Mouse (Mus musculus) bone marrow macrophage, adult 2 months (primary cell): ENCODE measurements at regions not wholly inside any gene's neighbourhood (a gene's known extent, or its start where the extent isn't known, plus 50 kb on each side); places are given as distances from the start of the nearest gene placed in this dataset.

Experiments used
- H3K27ac ChIP-seq: 2 replicates; pipeline ENCODE4 v1.5.1; 2012; ENCODE audit warnings: low read depth, low read length; ENCODE audit not compliant: insufficient read depth
- H3K4me1 ChIP-seq: 2 replicates; pipeline ENCODE4 v1.6.1; 2012; ENCODE audit warnings: low read length; ENCODE audit not compliant: control insufficient read depth, insufficient read depth
- H3K4me3 ChIP-seq: 2 replicates; pipeline ENCODE4 v1.5.1; 2012; ENCODE audit warnings: mild to moderate bottlenecking, low read length, moderate library complexity; ENCODE audit not compliant: insufficient read depth
- CTCF ChIP-seq: IDR thresholded peaks from 2 replicates; pipeline ENCODE4 v1.5.1; 2012; ENCODE audit warnings: low read depth, mild to moderate bottlenecking, low read length, moderate library complexity
- POLR2A ChIP-seq: IDR thresholded peaks from 2 replicates; pipeline ENCODE4 v1.6.1; 2012; ENCODE audit warnings: mild to moderate bottlenecking, low read depth, low read length, borderline replicate concordance

DNA sequence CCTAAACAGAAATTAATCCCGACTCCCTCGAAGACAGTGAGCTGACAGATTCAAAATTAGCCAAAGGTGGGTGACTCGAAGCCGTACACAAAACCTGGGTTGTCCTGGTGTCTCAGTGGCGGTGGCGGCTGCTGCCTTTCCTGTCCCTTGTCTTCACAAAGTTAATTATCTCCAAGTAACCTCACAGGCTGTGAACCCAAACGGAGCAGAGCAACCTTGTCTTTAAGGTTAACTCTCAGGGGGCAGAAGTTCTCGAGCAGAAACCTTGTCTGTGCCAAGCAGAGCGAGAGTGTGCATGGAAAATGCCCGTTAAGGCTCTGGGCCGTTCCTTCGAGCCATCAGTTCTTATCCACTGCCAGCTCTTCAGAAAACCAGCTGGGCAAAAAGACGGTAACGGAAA is 335.8 kb downstream of the Atp23 start:
- H3K4me3 ChIP-seq: no peak overlapping the region
- no peak for TF ChIP-seq POLR2A
- TF ChIP-seq CTCF: no peak
- no peaks in the 10 kb centered on the region for H3K4me1 ChIP-seq
- no peak overlapping the region for H3K27ac ChIP-seq

- no peak overlapping the region for H3K27ac ChIP-seq
- no peak overlapping the region for H3K4me3 ChIP-seq
- no peaks in the 10 kb centered on the region for H3K4me1 ChIP-seq
- TF ChIP-seq CTCF: no peak
- TF ChIP-seq POLR2A: no peak
These were observed 346.1 kb downstream of the Atp23 start for GRCm38 (mm10) chr10:126555080-126555479.

DNA sequence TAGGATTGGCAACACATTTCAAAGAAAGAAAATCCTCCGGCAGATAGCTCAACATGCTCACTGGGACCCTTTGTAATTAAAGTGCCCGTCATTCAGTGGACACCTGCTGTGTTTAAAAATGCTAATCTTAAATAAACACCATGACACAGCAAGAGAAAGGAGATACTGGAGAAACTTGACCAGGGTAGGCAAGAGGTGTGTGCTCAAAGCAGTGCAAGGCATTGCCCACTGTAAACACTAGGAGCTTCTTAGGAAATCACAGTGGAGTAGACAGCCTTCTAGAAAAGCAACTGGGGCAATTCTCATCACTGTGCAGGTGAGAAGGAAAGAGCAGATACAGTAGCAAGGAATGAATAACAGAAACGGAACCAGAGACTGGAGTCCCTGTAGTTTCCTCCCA is 369.2 kb downstream of the Atp23 start:
- H3K4me1 ChIP-seq: no peaks in the 10 kb centered on the region
- no peak overlapping the region for H3K27ac ChIP-seq
- TF ChIP-seq POLR2A (no peak), CTCF (no peak)
- H3K4me3 ChIP-seq: no peak overlapping the region

- H3K4me1 ChIP-seq: no peaks in the 10 kb centered on the region
- no peak overlapping the region for H3K27ac ChIP-seq
- no peak overlapping the region for H3K4me3 ChIP-seq
- TF ChIP-seq POLR2A (no peak), CTCF (no peak)
These were observed 369.8 kb downstream of the Atp23 start for GRCm38 (mm10) chr10:126531368-126531767.

GRCm38 (mm10) chr10:126528801-126529200 is 372.4 kb downstream of the Atp23 start:
- H3K27ac ChIP-seq: no peak overlapping the region
- H3K4me1 ChIP-seq: no peaks in the 10 kb centered on the region
- TF ChIP-seq POLR2A (no peak), CTCF (no peak)

GRCm38 (mm10) chr10:126526186-126526585 is 375.0 kb downstream of the Atp23 start:
- no peak for TF ChIP-seq POLR2A
- TF ChIP-seq CTCF: no peak
- H3K27ac ChIP-seq: no peak overlapping the region
- H3K4me1 ChIP-seq: no peaks in the 10 kb centered on the region; the same call in 1 of the 2 replicates
- no peak overlapping the region for H3K4me3 ChIP-seq

More at GRCm38 (mm10) chr10:126528801-126529200, 372.4 kb downstream of the Atp23 start:
- H3K4me3 ChIP-seq: no peak overlapping the region

DNA sequence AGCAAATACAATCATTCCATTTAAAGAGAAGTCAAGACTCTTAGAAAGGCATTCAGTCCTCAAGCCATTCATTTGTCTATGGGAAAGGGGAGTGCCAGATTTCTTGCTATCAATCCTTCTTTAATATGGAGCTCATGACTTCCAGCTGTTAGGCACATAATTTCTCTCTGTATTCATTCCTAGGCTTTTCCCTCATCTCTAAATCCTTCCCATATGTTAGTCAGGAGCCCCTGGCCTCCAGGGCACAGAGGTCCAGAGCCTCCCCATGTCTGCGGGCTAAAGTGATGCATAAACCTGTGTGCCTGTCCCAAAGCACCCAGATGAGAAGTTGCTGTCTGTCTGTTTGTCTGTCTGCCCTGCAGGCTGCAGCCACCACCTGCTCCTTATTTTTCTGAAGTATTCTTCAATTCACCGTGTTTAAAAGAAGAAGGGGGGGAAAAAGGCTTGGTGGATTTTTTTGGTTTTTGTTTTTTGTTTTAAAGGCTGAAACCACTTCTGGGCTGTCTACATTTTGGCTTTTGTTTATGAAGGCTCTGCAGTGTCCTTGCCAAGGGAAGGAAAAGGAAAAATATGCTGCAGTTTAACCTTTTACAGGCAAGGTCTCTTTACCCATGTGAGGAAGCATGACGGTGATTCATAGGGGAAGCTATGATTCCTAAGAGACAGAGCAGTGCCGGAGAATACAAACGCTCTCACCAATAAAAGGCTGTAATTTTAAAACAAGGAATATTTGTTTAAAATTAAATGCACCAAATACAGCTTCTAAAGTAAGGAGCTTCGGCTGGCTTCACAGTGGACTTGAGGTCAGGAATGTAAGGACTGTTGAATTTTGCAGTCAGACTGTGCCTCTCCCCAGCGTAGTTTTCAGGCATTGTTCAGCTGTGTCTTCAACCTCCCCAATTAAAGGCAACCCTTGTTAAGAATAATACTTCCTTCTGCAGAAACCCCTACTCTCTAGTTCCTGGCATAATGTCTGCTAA is 379.0 kb downstream of the Atp23 start:
- Histone ChIP-seq H3K4me3 (no peak overlapping the region), H3K4me1 (no peaks in the 10 kb centered on the region; the same call in 1 of the 2 replicates), H3K27ac (no peak overlapping the region)
- no peak for TF ChIP-seq POLR2A
- TF ChIP-seq CTCF: no peak

DNA sequence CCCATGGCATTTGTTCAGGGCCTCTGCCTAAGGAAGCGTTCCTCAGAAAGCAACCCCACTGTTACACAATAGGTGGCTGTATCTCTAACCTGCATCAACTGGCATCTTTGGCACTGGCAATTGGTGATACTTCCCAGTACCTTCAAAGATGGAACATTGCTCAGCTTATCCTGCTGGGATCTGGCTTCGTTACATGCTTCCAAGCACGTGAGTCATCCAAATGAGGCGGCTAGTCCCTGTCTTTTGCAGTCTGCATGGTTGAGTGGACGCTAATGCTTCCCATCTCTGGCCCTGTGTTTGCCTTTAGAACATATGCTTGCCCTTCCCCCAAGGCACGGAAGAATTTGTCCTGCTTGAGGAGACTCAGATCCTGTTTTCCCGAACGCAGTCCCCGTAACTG is 380.2 kb downstream of the Atp23 start:
- no peaks in the 10 kb centered on the region; the same call in 1 of the 2 replicates for H3K4me1 ChIP-seq
- H3K27ac ChIP-seq: no peak overlapping the region
- TF ChIP-seq POLR2A: no peak
- no peak for TF ChIP-seq CTCF
- no peak overlapping the region for H3K4me3 ChIP-seq

DNA sequence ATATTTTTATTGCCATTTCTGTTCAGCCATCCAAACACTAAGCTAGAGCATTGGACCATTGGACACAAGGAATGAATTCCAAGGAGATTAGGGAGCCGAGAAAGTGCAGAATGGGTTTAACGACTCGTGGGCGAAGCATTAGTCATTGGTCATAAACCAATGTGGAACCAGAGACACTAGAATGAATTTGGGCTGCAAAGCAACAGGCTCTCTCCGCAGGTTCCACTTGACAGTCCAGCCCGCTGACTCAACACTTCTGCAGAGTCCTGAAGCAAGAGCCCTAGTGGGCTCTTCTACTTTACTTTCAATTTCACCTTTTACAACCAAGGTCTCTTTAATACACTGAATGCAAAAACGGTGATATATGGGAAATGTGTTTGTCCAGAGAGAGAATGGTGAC is 388.0 kb downstream of the Atp23 start:
- no peak overlapping the region for H3K27ac ChIP-seq
- H3K4me1 ChIP-seq: no peaks in the 10 kb centered on the region
- no peak overlapping the region for H3K4me3 ChIP-seq
- TF ChIP-seq POLR2A: no peak
- TF ChIP-seq CTCF: no peak

DNA sequence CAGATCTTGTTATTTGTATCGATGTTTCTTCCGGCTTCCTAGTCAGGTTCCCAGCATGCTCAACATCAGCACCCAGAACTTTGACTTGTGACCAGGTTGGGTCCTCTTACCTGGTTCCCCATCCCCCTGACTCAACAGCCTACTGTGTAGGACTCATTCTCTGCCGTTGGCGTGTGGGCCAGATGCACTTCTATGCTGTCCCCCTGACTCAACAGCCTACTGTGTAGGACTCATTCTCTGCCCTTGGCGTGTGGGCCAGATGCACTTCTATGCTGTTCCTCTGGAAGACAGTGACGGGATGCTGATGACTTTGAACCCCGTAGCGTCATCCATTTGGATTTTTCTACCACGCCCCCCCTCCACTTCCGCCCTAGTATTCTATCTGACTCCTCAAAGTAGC is 389.6 kb downstream of the Atp23 start:
- no peak for TF ChIP-seq POLR2A
- no peak for TF ChIP-seq CTCF
- Histone ChIP-seq H3K4me3 (no peak overlapping the region), H3K4me1 (no peaks in the 10 kb centered on the region), H3K27ac (no peak overlapping the region)

- H3K27ac ChIP-seq: no peak overlapping the region
- H3K4me3 ChIP-seq: no peak overlapping the region
- TF ChIP-seq CTCF (no peak), POLR2A (no peak)
- peaks cover 15% of the 10 kb centered on the region for H3K4me1 ChIP-seq
These were observed 395.2 kb downstream of the Atp23 start for GRCm38 (mm10) chr10:126505988-126506387.
